Comparison of ENCODE assay signal across 7 mouse cellular contexts in genomic region chr17:35241305-35242014, GRCm38 (mm10). TPM values are rescaled to one million over a fixed set of nuclear protein-coding genes. Genes with fewer than 3 reads are reported as not detected.
DNase-seq lines count a peak whose midpoint lies in the region; ATAC-seq and TF ChIP-seq lines count a peak whose summit lies in the region.

Ddx39b (plus strand) TSS chr17:35241746.

- peak within 1 kb of the TSS; percentile 100 for H3K27ac ChIP-seq in embryonic facial prominence, embryonic 10.5 days (replicated peaks)
- H3K27ac ChIP-seq in intestine, postnatal 0 days (ENCODE audit: low read depth, low read length), result peak within 1 kb of the TSS; percentile 100
- peak within 1 kb of the TSS; percentile 98 for H3K27ac ChIP-seq in midbrain, embryonic 12.5 days (replicated peaks)
- peak within 1 kb of the TSS; percentile 99 for H3K27ac ChIP-seq in small intestine, adult 2 months (ENCODE audit: insufficient read depth, low read depth, low read length)

- intact Hi-C loops in left cerebral cortex, postnatal 4 days (cut with DNase I), result no loop called here

- ATAC-seq in intestine, postnatal 0 days, result peak; percentile 85
- peak; percentile 90 for ATAC-seq in midbrain, embryonic 12.5 days (ENCODE audit: low FRiP score, low read depth)

- H3K9ac ChIP-seq in intestine, postnatal 0 days (ENCODE audit: low read depth, low read length), result peak within 1 kb of the TSS; percentile 89
- peak within 1 kb of the TSS; percentile 100 for H3K9ac ChIP-seq in midbrain, embryonic 12.5 days (replicated peaks)

- H3K4me3 ChIP-seq in embryonic facial prominence, embryonic 10.5 days, result peak within 1 kb of the TSS; percentile 98
- H3K4me3 ChIP-seq in intestine, postnatal 0 days (ENCODE audit: low read depth, low read length), result peak within 1 kb of the TSS; percentile 78
- H3K4me3 ChIP-seq in midbrain, embryonic 12.5 days, result peak within 1 kb of the TSS; percentile 97
- H3K4me3 ChIP-seq in small intestine, adult 2 months (ENCODE audit: low read depth, low read length), result peak within 1 kb of the TSS; percentile 85

- peak; percentile 67; the same call in 1 of the 2 replicates for TF ChIP-seq POLR2A in small intestine, adult 2 months (IDR thresholded peaks at IDR 0.05; ENCODE audit: low read depth, low read length)

- no peaks in the 10 kb centered on the region for H3K9me3 ChIP-seq in embryonic facial prominence, embryonic 10.5 days
- no peaks in the 10 kb centered on the region for H3K9me3 ChIP-seq in intestine, postnatal 0 days (ENCODE audit: control insufficient read depth)
- no peaks in the 10 kb centered on the region for H3K9me3 ChIP-seq in midbrain, embryonic 12.5 days

- TF ChIP-seq CTCF in intestine, postnatal 0 days (IDR thresholded peaks at IDR 0.05; ENCODE audit: low read depth), result peak; percentile 50
- TF ChIP-seq CTCF in small intestine, adult 2 months (IDR thresholded peaks at IDR 0.05; ENCODE audit: extremely low read depth, insufficient read length, insufficient replicate concordance, low read depth, low read length), result no peak

- H3K4me1 ChIP-seq in embryonic facial prominence, embryonic 10.5 days, result peaks cover 47% of the 10 kb centered on the region
- peaks cover 17% of the 10 kb centered on the region for H3K4me1 ChIP-seq in intestine, postnatal 0 days (replicated peaks; ENCODE audit: control insufficient read depth, insufficient read depth, low read length)
- H3K4me1 ChIP-seq in midbrain, embryonic 12.5 days, result peaks cover 49% of the 10 kb centered on the region
- H3K4me1 ChIP-seq in small intestine, adult 2 months (ENCODE audit: control insufficient read depth, insufficient read depth, insufficient read length, low read length), result peaks cover 22% of the 10 kb centered on the region

- peaks cover 37% of the 10 kb centered on the region for H3K36me3 ChIP-seq in embryonic facial prominence, embryonic 10.5 days (replicated peaks)
- H3K36me3 ChIP-seq in intestine, postnatal 0 days (ENCODE audit: control insufficient read depth, insufficient read depth), result peaks cover 36% of the 10 kb centered on the region
- H3K36me3 ChIP-seq in midbrain, embryonic 12.5 days, result peaks cover 36% of the 10 kb centered on the region
- peaks cover 29% of the 10 kb centered on the region for H3K36me3 ChIP-seq in small intestine, adult 2 months (ENCODE audit: control insufficient read depth, insufficient read depth, low read length)

- no peaks in the 10 kb centered on the region for H3K27me3 ChIP-seq in embryonic facial prominence, embryonic 10.5 days (replicated peaks; ENCODE audit: low read depth, poor library complexity, severe bottlenecking)
- H3K27me3 ChIP-seq in intestine, postnatal 0 days (replicated peaks; ENCODE audit: control insufficient read depth, insufficient read depth, low read length), result no peaks in the 10 kb centered on the region
- no peaks in the 10 kb centered on the region for H3K27me3 ChIP-seq in midbrain, embryonic 12.5 days
- no peaks in the 10 kb centered on the region for H3K27me3 ChIP-seq in small intestine, adult 2 months (ENCODE audit: control insufficient read depth, insufficient read depth, low read length)

- peak within 1 kb of the TSS; percentile 71 for H3K4me2 ChIP-seq in intestine, postnatal 0 days (replicated peaks; ENCODE audit: low read depth)
- H3K4me2 ChIP-seq in midbrain, embryonic 12.5 days (replicated peaks), result peak within 1 kb of the TSS; percentile 89

- peak; percentile 97 for DNase-seq in adrenal gland, postnatal 10 days
- DNase-seq in embryonic facial prominence, embryonic 10.5 days (ENCODE audit: low spot score), result peak; percentile 96
- peak; percentile 70 for DNase-seq in gonadal fat pad, adult 2 months (ENCODE audit: low read depth)
- DNase-seq in left cerebral cortex, postnatal 4 days, result peak; percentile 96

- WGBS in embryonic facial prominence, embryonic 10.5 days, result 0% methylated on average over 69 of the region's 69 CpGs
- whole genome bisulfite sequencing in intestine, postnatal 0 days, result under 1% methylated on average over 66 of the region's 69 CpGs
- WGBS in midbrain, embryonic 12.5 days, result under 1% methylated on average over 61 of the region's 69 CpGs
- WGBS in small intestine, adult 2 months, result under 1% methylated on average over 69 of the region's 69 CpGs

RNA-seq across cellular contexts. Expression of gene Ddx39b, which starts in this region (rescaled TPM):
- 100 to 1,000 TPM; 189 to 235 TPM for total RNA-seq in adrenal gland, postnatal 10 days (2021)
- polyA plus RNA-seq in embryonic facial prominence, embryonic 10.5 days (2016; fragmentation: Nextera tagmentation; extraction: Ambion mirVana), result 726 and 735 TPM in 2 replicates
- polyA plus RNA-seq in gonadal fat pad, adult 2 months (2012; rRNA removed), result 310 and 321 TPM in 2 replicates
- 125 and 127 TPM in 2 replicates for polyA plus RNA-seq in intestine, postnatal 0 days (2015; fragmentation: Nextera tagmentation; extraction: Ambion mirVana)
- 100 to 1,000 TPM; 324 to 337 TPM for total RNA-seq in left cerebral cortex, postnatal 4 days (2021)
- polyA plus RNA-seq in midbrain, embryonic 12.5 days (2016; fragmentation: Nextera tagmentation; extraction: Ambion mirVana), result 565 and 579 TPM in 2 replicates
- polyA plus RNA-seq in small intestine, adult 2 months (2012; rRNA removed), result 95.6 and 194 TPM in 2 replicates

Comparison
In these comparisons a context has a peak if more than half of its experiments do, and no peak if none do; other contexts are left out.
1. Peak in every context shown above with its lines: DNase-seq, ATAC-seq, H3K4me3 ChIP-seq and H3K27ac ChIP-seq.